Mouse (Mus musculus) stomach, embryonic 15.5 days (tissue): ENCODE data around the gene Gm20388. TPM values are rescaled to one million over a fixed set of nuclear protein-coding genes. Genes with fewer than 3 reads are reported as not detected.
A peak's percentile ranks its signal among the peaks of the same experiment; 100 is the strongest.

Experiments
- ATAC-seq: fragments of 200-750 bp; cut with Nextera tagmentation; 2 replicates; pipeline ENCODE4 v1.8.0; 2017; ENCODE audit warnings: low read depth, moderate number of reproducible peaks, moderate TSS enrichment; ENCODE audit not compliant: insufficient read depth, low FRiP score
- H3K27ac ChIP-seq: fragments of 300-500 bp; sonication (generic); 2 replicates; pipeline ENCODE4 v1.5.1; 2015; ENCODE audit warnings: mild to moderate bottlenecking, inconsistent platforms
- H3K27me3 ChIP-seq: fragments of 300-500 bp; sonication (generic); replicated peaks from 2 replicates; pipeline ENCODE4 v1.6.1; 2015; ENCODE audit warnings: inconsistent platforms
- H3K36me3 ChIP-seq: fragments of 300-500 bp; sonication (generic); 2 replicates; pipeline ENCODE4 v1.6.1; 2015; ENCODE audit warnings: inconsistent platforms
- H3K4me1 ChIP-seq: fragments of 300-500 bp; sonication (generic); 2 replicates; pipeline ENCODE4 v1.6.1; 2015; ENCODE audit warnings: inconsistent platforms
- H3K4me2 ChIP-seq: fragments of 300-500 bp; sonication (generic); 2 replicates; pipeline ENCODE4 v1.6.1; 2015; ENCODE audit warnings: mild to moderate bottlenecking, inconsistent platforms
- H3K4me3 ChIP-seq: fragments of 300-500 bp; sonication (generic); replicated peaks from 2 replicates; pipeline ENCODE4 v1.5.1; 2015; ENCODE audit warnings: inconsistent platforms
- H3K9ac ChIP-seq: fragments of 300-500 bp; sonication (generic); 2 replicates; pipeline ENCODE4 v1.6.1; 2015; ENCODE audit warnings: inconsistent platforms
- H3K9me3 ChIP-seq: fragments of 300-500 bp; sonication (generic); 2 replicates; pipeline ENCODE4 v1.6.1; 2016; ENCODE audit warnings: inconsistent platforms
- WGBS: fragments of 180-500 bp; shearing (Covaris S2); methylation state at CpG from one replicate; pipeline ENCODE4 v1.1.7; 2015; 5-methylcytosine and 5-hydroxymethylcytosine counted together
- polyA plus RNA-seq: library from polyadenylated mRNA; unstranded; fragments of >200 nt; fragmentation: Nextera tagmentation; extraction: Ambion mirVana; gene quantifications from 2 replicates; pipeline ENCODE4 v1.2.1, GENCODE M21; 2015

The Gm20388 gene
- polyA plus RNA-seq, 1 experiment from 2014 or later: not detected

DNA sequence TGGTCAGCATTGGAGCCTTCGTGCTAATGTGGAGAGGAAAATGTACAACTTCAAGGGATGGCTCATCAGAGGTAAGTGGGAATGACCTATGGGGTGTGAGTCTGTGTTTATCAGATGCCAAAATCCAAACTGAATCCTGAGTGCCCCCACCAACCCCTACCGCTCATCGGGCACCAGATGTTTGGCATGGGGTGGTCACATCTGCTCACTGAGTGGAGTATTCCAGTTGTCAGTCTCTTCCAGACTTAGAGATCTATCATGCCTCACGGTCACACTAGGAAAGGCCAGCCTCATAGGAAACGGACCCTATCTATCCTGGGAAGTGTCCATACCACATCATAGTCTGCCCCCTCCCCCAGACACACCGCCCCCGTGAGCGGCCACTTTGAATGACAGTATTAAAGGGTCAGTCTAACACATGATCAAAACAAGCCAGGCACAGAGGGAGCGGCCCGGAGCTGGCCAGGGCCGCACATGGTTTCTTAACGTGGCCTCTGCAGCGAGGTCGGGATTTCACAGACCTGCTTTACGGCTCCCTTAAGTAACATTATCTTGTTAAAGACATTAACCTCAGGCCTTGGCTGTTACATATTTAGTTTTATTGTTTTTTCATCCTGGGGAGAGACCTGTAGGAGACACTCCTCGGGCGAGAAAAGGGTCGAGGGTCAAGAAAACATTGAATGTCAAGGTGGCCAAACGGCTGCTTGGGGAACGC is 1122.8 kb downstream of the Gm20388 start:
- Histone ChIP-seq H3K27me3 (no peaks in the 10 kb centered on the region), H3K9me3 (no peaks in the 10 kb centered on the region), H3K4me3 (no peak overlapping the region), H3K27ac (no peak overlapping the region), H3K36me3 (no peaks in the 10 kb centered on the region), H3K4me2 (no peak overlapping the region), H3K4me1 (0 out of 2 replicates have a peak, but pooled peaks cover 4% of the 10 kb centered on the region), H3K9ac (no peak overlapping the region)
- ATAC-seq: no peak
- WGBS: 61% methylated on average over 20 of the region's 20 CpGs

GRCm38 (mm10) chr8:121035611-121036010 is 1125.0 kb downstream of the Gm20388 start:
- H3K27ac ChIP-seq: peak overlapping the region; percentile 16; the same call in 1 of the 2 replicates
- no peaks in the 10 kb centered on the region; the same call in 1 of the 2 replicates for H3K27me3 ChIP-seq
- no peaks in the 10 kb centered on the region for H3K36me3 ChIP-seq
- H3K4me1 ChIP-seq: 0 out of 2 replicates have a peak, but pooled peaks cover 4% of the 10 kb centered on the region
- H3K9me3 ChIP-seq: no peaks in the 10 kb centered on the region
- no peak overlapping the region for H3K4me2 ChIP-seq
- no peak for ATAC-seq
- no peak overlapping the region for H3K9ac ChIP-seq
- 40% methylated on average over 8 of the region's 8 CpGs for WGBS
- no peak overlapping the region for H3K4me3 ChIP-seq

DNA sequence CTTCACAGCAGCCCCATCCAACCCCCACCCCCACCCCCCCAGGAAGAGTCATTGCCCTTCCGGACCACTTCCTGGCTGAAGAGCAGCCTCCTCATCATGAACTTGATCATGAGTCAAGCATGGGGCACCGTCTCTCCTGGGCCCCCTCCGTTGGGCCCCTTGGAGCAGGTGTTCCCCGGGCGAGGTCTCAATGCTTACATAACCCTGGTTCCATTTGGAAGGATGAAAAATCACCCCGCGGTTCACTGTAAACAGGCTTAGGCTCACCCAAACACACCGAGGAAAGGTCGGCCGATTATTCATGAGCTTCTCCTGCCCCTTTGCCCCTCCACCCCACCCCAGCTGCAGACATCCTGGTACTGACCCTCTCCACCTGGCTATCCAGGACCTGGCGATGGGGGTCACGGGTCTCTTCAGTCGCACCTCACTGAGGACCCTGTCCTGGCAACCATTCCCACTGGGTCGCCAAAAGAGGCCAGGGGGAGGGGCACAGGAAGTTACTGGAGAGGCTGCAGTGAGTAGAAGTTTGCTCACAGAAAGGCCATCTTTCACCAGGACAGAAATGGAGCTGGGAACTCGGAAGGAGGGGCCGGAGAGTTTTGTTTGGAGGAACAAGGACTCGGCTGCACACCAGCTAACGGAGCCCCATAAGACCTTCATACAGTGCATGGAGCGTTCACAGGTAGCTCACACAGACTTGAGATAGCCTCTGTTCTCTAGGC is 1133.2 kb downstream of the Gm20388 start:
- no peaks in the 10 kb centered on the region for H3K36me3 ChIP-seq
- 13% methylated on average over 19 of the region's 19 CpGs for WGBS
- H3K27me3 ChIP-seq: no peaks in the 10 kb centered on the region; the same call in 1 of the 2 replicates
- no peaks in the 10 kb centered on the region for H3K9me3 ChIP-seq
- no peak overlapping the region for H3K4me3 ChIP-seq
- H3K4me2 ChIP-seq: peak overlapping the region; percentile 40
- H3K27ac ChIP-seq: peak overlapping the region; percentile 24; the same call in 1 of the 2 replicates
- peak; percentile 53; the same call in 1 of the 2 replicates for ATAC-seq
- H3K9ac ChIP-seq: no peak overlapping the region
- H3K4me1 ChIP-seq: peaks cover 17% of the 10 kb centered on the region

DNA sequence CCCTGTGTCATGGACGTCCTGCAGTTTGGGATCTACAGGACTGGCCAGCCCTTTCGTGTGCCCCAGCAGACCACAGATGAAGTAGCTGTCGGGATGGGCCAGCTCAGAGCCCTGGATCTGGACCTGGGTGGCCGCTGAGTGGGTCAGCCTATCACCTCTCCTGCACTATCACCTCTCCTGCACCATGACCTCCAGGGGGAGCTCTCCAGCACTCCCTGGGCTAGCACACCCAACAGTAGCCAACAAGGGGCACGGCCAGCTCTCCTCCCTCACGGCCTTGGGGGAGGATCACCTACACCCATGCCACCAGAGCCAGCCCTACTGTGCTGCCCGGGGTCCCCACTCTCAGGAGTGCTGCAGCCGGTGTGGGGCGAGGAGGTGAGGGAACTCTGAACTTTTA is 1136.8 kb downstream of the Gm20388 start:
- Histone ChIP-seq H3K4me1 (peaks cover 17% of the 10 kb centered on the region), H3K27ac (no peak overlapping the region), H3K4me2 (no peak overlapping the region), H3K4me3 (no peak overlapping the region), H3K9ac (no peak overlapping the region), H3K36me3 (no peaks in the 10 kb centered on the region), H3K27me3 (no peaks in the 10 kb centered on the region), H3K9me3 (no peaks in the 10 kb centered on the region)
- 75% methylated on average over 9 of the region's 9 CpGs for WGBS
- no peak for ATAC-seq

DNA sequence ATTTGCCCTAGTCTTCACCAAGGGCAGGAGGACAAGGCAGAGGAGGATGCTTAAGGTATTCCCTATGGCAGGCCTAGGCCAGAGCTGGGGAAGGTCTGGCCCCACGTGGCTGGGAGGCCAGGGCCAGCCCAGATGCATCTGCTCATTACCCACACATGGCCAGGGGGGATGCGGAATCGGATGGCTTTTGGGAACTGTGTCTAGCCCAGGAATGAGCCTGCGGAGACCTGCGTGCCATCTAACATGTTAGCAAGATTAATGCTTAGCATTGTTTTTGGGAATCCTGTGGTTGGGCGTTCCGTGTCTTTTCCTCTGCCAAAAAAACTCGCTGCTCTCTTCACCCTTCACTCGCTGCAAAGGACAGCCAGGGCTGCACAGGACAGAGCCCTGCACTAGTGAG is 1147.4 kb downstream of the Gm20388 start:
- no peaks in the 10 kb centered on the region for H3K9me3 ChIP-seq
- no peak overlapping the region for H3K9ac ChIP-seq
- H3K4me3 ChIP-seq: no peak overlapping the region
- ATAC-seq: no peak
- no peaks in the 10 kb centered on the region for H3K4me1 ChIP-seq
- no peak overlapping the region for H3K27ac ChIP-seq
- WGBS: 66% methylated on average over 9 of the region's 9 CpGs
- no peak overlapping the region for H3K4me2 ChIP-seq
- peaks cover 7% of the 10 kb centered on the region; the same call in 1 of the 2 replicates for H3K36me3 ChIP-seq
- H3K27me3 ChIP-seq: no peaks in the 10 kb centered on the region

DNA sequence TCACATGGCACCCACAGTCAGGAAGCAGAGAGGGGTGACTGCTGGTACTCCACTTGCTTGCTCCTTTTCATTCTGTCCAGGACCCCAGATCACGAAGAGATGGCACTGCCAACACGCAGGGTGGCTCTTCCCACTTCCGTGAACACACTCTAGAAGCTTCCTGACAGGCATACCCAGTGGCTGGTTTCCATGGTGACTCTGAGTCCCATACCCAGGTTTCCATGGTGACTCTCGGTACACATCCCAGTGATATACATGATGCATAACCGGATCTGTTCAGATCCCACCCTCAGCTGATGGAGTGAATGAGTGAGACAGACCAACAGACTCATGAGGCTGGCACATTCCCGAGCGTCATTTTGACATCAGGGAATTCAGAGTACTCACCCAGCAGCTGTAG is 1148.5 kb downstream of the Gm20388 start:
- no peak overlapping the region for H3K27ac ChIP-seq
- no peak overlapping the region for H3K4me2 ChIP-seq
- no peaks in the 10 kb centered on the region for H3K27me3 ChIP-seq
- no peaks in the 10 kb centered on the region for H3K9me3 ChIP-seq
- H3K4me3 ChIP-seq: no peak overlapping the region
- H3K9ac ChIP-seq: no peak overlapping the region
- H3K4me1 ChIP-seq: no peaks in the 10 kb centered on the region
- WGBS: 78% methylated on average over 7 of the region's 7 CpGs
- peaks cover 7% of the 10 kb centered on the region; the same call in 1 of the 2 replicates for H3K36me3 ChIP-seq
- ATAC-seq: no peak

- no peak overlapping the region for H3K4me3 ChIP-seq
- no peak for ATAC-seq
- no peaks in the 10 kb centered on the region for H3K9me3 ChIP-seq
- H3K36me3 ChIP-seq: peaks cover 7% of the 10 kb centered on the region; the same call in 1 of the 2 replicates
- H3K4me1 ChIP-seq: no peaks in the 10 kb centered on the region
- H3K27ac ChIP-seq: no peak overlapping the region
- no peak overlapping the region for H3K9ac ChIP-seq
- H3K4me2 ChIP-seq: no peak overlapping the region
- no peaks in the 10 kb centered on the region for H3K27me3 ChIP-seq
- WGBS: 91% methylated on average over 6 of the region's 6 CpGs
Observed at GRCm38 (mm10) chr8:121062521-121062920, 1151.9 kb downstream of the Gm20388 start.

GRCm38 (mm10) chr8:121063649-121064048 is 1153.0 kb downstream of the Gm20388 start:
- H3K9ac ChIP-seq: no peak overlapping the region
- no peaks in the 10 kb centered on the region for H3K4me1 ChIP-seq
- peaks cover 7% of the 10 kb centered on the region; the same call in 1 of the 2 replicates for H3K36me3 ChIP-seq
- H3K27me3 ChIP-seq: no peaks in the 10 kb centered on the region
- no peak overlapping the region for H3K27ac ChIP-seq
- H3K4me3 ChIP-seq: no peak overlapping the region
- no peak overlapping the region for H3K4me2 ChIP-seq
- H3K9me3 ChIP-seq: no peaks in the 10 kb centered on the region
- WGBS: 70% methylated on average over 13 of the region's 13 CpGs
- ATAC-seq: no peak

GRCm38 (mm10) chr8:121071454-121071853 is 1160.8 kb downstream of the Gm20388 start:
- Histone ChIP-seq H3K36me3 (no peaks in the 10 kb centered on the region), H3K4me3 (no peak overlapping the region), H3K27ac (peak overlapping the region; percentile 52; the same call in 1 of the 2 replicates), H3K9me3 (no peaks in the 10 kb centered on the region), H3K4me1 (peaks cover 20% of the 10 kb centered on the region), H3K27me3 (peaks cover 22% of the 10 kb centered on the region), H3K4me2 (no peak overlapping the region), H3K9ac (no peak overlapping the region)
- no peak for ATAC-seq
- WGBS: 6% methylated on average over 12 of the region's 12 CpGs

- Histone ChIP-seq H3K9me3 (no peaks in the 10 kb centered on the region), H3K27ac (peak overlapping the region; percentile 75), H3K27me3 (peaks cover 33% of the 10 kb centered on the region), H3K4me2 (peak overlapping the region; percentile 55), H3K4me3 (peak overlapping the region; percentile 31), H3K9ac (no peak overlapping the region; the same call in 1 of the 2 replicates), H3K36me3 (no peaks in the 10 kb centered on the region), H3K4me1 (peaks cover 20% of the 10 kb centered on the region)
- WGBS: 31% methylated on average over 11 of the region's 11 CpGs
- ATAC-seq: no peak
Observed at GRCm38 (mm10) chr8:121072406-121073130, 1161.9 kb downstream of the Gm20388 start.

DNA sequence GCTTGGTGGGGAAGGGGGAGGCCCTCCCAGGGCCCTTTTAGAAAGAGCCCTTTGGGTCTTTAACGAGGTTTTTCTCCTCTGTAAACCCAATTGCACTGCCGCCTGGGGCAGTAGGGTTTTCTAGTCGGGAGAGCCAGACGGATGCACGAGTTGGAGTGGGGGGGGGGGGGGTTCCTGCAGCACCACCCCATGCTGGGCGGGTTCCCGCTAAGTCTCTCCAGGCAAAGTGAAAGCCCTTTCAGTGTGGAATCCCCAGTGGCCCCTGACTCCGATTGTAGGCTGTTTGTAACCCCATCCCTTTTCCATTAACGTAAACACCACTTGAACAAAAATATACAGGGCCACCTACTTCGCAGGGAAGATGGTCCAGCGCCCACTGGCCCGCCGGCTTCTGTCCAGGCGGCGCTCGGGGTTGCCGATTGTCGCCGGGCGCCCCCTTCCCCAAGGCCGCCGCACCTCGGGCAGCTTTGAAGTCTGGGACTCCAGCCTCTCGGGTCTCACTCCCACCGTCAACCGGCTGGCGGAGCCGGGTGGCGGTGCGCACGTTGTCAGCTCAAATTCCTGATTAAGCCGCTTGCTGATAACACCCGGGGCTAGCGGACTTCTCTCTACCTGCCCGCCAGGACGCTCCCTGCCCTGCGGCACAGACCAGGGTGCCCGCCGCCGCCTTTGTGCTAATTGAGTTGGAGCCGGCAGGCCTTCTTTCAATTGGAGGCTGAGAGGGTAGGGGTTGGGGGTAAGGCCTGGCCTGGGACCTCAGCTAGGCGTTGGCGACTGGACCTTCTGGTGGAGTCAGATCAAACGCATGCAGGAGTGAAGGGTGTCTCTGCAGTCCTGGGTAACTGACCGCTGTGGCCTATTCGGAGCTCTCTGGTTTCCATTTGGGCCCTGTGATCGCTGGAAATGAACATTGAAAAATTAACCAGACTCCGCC is 1162.8 kb downstream of the Gm20388 start:
- Histone ChIP-seq H3K9ac (peak overlapping the region; percentile 31; the same call in 1 of the 2 replicates), H3K4me1 (peaks cover 20% of the 10 kb centered on the region), H3K27me3 (peaks cover 39% of the 10 kb centered on the region), H3K4me3 (peak overlapping the region; percentile 31), H3K9me3 (no peaks in the 10 kb centered on the region), H3K27ac (peak overlapping the region; percentile 75), H3K36me3 (no peaks in the 10 kb centered on the region), H3K4me2 (peak overlapping the region; percentile 55)
- 5% methylated on average over 48 of the region's 48 CpGs for WGBS
- no peak; the same call in 1 of the 2 replicates for ATAC-seq
